Mouse (Mus musculus) limb, embryonic 14.5 days (tissue): ENCODE measurements around the gene Ppp4r3a. TPM values are rescaled to one million over a fixed set of nuclear protein-coding genes. Genes with fewer than 3 reads are reported as not detected.

ENCODE experiments used
- ATAC-seq: fragments of 200-750 bp; cut with Nextera tagmentation; 2 replicates; pipeline ENCODE4 v1.8.0; 2017; ENCODE audit warnings: low read depth, moderate number of reproducible peaks, moderate TSS enrichment; ENCODE audit not compliant: low FRiP score
- DNase-seq: peaks from one replicate; pipeline ENCODE4 v3.0.0-alpha.2; 2015; ENCODE audit warnings: low spot score
- H3K27ac ChIP-seq: fragments of 300-500 bp; sonication (generic); replicated peaks from 2 replicates; pipeline ENCODE4 v1.5.1; 2014; ENCODE audit warnings: low read depth, mild to moderate bottlenecking, low read length, moderate library complexity, mixed read lengths
- H3K27me3 ChIP-seq: fragments of 300-500 bp; sonication (generic); 2 replicates; pipeline ENCODE4 v1.6.1; 2014; ENCODE audit warnings: low read length, mixed read lengths; ENCODE audit not compliant: control insufficient read depth, insufficient read depth
- H3K36me3 ChIP-seq: fragments of 300-500 bp; sonication (generic); 2 replicates; pipeline ENCODE4 v1.6.1; 2014; ENCODE audit warnings: mild to moderate bottlenecking, low read length, moderate library complexity, mixed read lengths; ENCODE audit not compliant: control insufficient read depth, insufficient read depth
- H3K4me1 ChIP-seq: fragments of 300-500 bp; sonication (generic); 2 replicates; pipeline ENCODE4 v1.6.1; 2014; ENCODE audit warnings: antibody characterized with exemption, low read length, mixed read lengths; ENCODE audit not compliant: control insufficient read depth, insufficient read depth
- H3K4me2 ChIP-seq: fragments of 300-500 bp; sonication (generic); replicated peaks from 2 replicates; pipeline ENCODE4 v1.6.1; 2014; ENCODE audit warnings: low read depth, mild to moderate bottlenecking, low read length, moderate library complexity; ENCODE audit not compliant: severe bottlenecking
- H3K4me3 ChIP-seq: fragments of 300-500 bp; sonication (generic); replicated peaks from 2 replicates; pipeline ENCODE4 v1.5.1; 2014; ENCODE audit warnings: low read length
- H3K9ac ChIP-seq: fragments of 300-500 bp; sonication (generic); 2 replicates; pipeline ENCODE4 v1.6.1; 2014; ENCODE audit warnings: mild to moderate bottlenecking, low read depth, low read length, moderate library complexity; ENCODE audit not compliant: severe bottlenecking
- H3K9me3 ChIP-seq: fragments of 300-500 bp; sonication (generic); 2 replicates; pipeline ENCODE4 v1.6.1; 2016; ENCODE audit warnings: low read length; ENCODE audit not compliant: control insufficient read depth
- POLR2A ChIP-seq: fragments of 200-500 bp; IDR thresholded peaks from 2 replicates; pipeline ENCODE4 v1.8.0; 2012; ENCODE audit warnings: inconsistent platforms, mild to moderate bottlenecking, moderate library complexity, borderline replicate concordance; ENCODE audit not compliant: insufficient read depth, insufficient read length; ENCODE audit errors: extremely low read depth
- WGBS: fragments of 180-500 bp; shearing (Covaris S2); extraction: QIAGEN DNeasy Blood & Tissue Kit; methylation state at CpG from one replicate; pipeline ENCODE4 v1.1.7; 2014; 5-methylcytosine and 5-hydroxymethylcytosine counted together
- polyA plus RNA-seq, 2 experiments: library from polyadenylated mRNA; depleted of rRNA in 1 of 2; stranded (reverse) in 1 of 2; unstranded in 1 of 2; fragments of >200 nt; fragmentation: Nextera tagmentation in 1 of 2; extraction: Ambion mirVana in 1 of 2; gene quantifications; 2 replicates each; pipeline versions ENCODE4 v1.2.1 to v1.2.3; 2012 to 2014

The Ppp4r3a gene
- polyA plus RNA-seq, 2 experiments = 40.3 to 44.9 TPM

DNA sequence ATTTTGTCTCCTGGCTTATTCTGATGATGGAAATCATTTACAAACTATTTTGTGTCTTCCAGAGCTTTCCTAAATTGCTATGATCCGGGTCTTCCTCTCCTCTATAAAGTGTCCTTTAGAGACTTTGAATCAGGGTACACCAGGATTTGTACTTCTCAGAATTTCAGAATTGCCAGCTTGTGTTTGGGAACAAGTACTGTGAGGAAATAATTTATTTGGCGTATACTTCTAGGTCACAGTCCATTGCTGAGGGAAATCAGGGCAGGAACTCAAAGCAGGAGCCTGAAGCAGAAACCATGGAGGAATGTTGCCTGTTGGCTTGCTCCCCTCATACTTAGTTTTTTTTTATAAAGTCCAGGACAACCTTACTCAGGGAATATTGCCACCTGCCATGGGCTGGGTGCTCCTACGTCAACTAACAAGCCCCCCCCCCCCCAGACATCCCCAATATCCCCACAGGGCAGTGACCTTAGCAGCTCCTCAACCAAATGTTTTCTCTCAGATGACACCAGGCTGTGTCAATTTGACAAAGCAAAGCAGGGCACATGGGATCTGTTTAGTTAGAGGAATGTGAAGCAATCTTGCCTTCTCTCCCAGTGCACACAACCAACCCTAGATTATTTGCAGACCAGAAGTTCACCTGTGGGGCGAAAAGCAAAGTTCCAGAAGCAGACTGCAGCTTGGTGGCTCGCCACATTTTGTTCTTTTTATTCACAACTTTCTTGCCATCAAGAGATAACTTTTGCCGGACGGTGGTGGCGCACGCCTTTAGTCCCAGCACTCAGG is 1.6 kb upstream of the Ppp4r3a start:
- Histone ChIP-seq H3K9me3 (no peaks in the 10 kb centered on the region), H3K4me3 (no peak overlapping the region), H3K36me3 (no peaks in the 10 kb centered on the region), H3K4me2 (peak overlapping the region; percentile 48; the same call in 1 of the 2 replicates), H3K4me1 (peaks cover 12% of the 10 kb centered on the region; the same call in 1 of the 2 replicates), H3K27me3 (no peaks in the 10 kb centered on the region), H3K9ac (no peak overlapping the region), H3K27ac (0 out of 2 replicates have a peak overlapping the region, but pooled peaks have one; percentile 97)
- TF ChIP-seq POLR2A = no peak
- 89% methylated on average over 9 of the region's 9 CpGs for WGBS
- ATAC-seq = no peak
- no peak for DNase-seq

DNA sequence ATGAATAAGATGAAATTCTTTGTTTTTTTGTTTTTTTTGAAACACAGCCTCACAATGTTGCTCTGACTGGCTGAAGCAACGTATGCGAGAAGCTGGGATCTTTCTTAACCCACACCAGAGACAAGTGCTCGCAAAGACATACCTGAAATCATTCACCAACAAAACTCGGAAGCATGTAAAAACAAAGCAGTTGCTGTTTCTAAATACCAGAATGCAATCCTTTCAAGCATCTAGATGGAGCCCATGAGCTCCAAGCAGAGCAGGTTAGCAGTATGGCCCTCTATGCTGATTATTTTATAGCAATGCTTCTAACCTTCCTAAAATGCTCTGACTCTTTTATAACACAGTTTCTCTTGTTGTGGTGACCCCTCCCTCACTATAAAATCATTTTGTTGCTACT is 735 bp upstream of the Ppp4r3a start:
- H3K4me2 ChIP-seq = peak overlapping the region; percentile 48
- H3K27ac ChIP-seq = peak overlapping the region; percentile 97
- 9% methylated on average over 4 of the region's 4 CpGs for WGBS
- peak overlapping the region; percentile 99 for H3K4me3 ChIP-seq
- H3K9me3 ChIP-seq = no peaks in the 10 kb centered on the region
- H3K27me3 ChIP-seq = no peaks in the 10 kb centered on the region
- peaks cover 12% of the 10 kb centered on the region; the same call in 1 of the 2 replicates for H3K4me1 ChIP-seq
- no peak for ATAC-seq
- no peak for DNase-seq
- no peaks in the 10 kb centered on the region for H3K36me3 ChIP-seq
- peak overlapping the region; percentile 98 for H3K9ac ChIP-seq
- TF ChIP-seq POLR2A = no peak

DNA sequence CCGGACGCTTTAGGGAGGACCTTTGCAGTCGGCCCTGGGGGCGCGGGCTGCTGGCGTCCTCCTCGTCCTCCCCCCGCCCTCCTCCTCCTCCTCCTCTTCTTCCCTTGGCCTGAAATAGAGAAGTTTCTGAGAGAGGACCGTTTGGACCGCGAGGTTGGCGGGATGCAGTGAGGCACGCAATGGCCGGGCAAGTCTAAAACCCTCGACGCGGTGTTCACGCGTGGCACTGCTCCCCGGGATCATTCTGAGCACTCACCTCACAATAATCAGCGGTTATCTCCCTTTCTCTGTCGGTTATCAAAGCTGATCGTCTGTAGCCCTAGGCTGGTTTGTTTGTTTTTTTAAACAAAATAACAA is 315 bp upstream of the Ppp4r3a start:
- TF ChIP-seq POLR2A = no peak
- no peaks in the 10 kb centered on the region for H3K36me3 ChIP-seq
- no peak for DNase-seq
- no peaks in the 10 kb centered on the region for H3K27me3 ChIP-seq
- H3K27ac ChIP-seq = peak overlapping the region; percentile 97
- H3K4me3 ChIP-seq = peak overlapping the region; percentile 99
- peak overlapping the region; percentile 48 for H3K4me2 ChIP-seq
- H3K4me1 ChIP-seq = peaks cover 12% of the 10 kb centered on the region; the same call in 1 of the 2 replicates
- peak overlapping the region; percentile 98 for H3K9ac ChIP-seq
- WGBS = under 1% methylated on average over 23 of the region's 23 CpGs
- peak; percentile 57 for ATAC-seq
- no peaks in the 10 kb centered on the region for H3K9me3 ChIP-seq

DNA sequence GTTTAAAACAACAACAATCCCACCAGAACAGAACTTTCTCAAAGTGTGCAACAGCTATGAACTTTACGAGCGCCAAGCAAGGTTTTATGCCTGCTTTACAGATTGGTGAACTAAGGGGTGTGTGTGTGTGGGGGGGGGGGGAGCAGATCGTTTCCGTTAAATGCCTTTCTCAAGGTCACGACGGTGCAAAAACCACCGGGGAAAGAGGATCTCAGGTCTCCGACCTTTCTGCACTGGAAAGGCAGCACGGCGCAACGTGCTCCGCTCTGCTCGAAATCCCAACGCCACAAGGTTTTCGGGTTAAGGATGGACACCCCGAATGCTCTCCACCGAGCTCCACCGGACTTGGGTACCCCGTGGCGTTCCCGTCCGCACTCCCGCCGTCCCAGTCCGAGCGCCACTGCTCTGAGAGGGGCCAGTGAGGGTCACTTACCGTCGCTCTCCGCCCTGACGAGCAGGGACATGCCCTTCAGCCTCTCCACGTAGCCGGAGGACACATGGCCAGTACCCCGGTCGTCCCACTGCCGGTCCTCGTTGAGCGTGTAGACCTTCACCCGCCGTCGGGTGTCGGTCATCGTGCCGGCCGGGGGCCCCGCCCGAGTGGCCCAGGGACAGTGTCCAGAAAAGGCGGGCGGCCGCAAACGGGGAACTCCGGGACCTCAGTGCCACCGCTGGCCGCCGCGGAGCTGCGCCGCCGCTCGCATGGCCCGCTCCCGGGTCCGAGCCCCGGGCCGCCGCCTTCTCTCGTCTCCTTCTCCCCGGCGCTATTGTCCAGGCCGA is 1.0 kb downstream of the Ppp4r3a start:
- Histone ChIP-seq H3K27me3 (no peaks in the 10 kb centered on the region), H3K4me2 (peak overlapping the region; percentile 48), H3K27ac (peak overlapping the region; percentile 97), H3K4me3 (peak overlapping the region; percentile 99), H3K4me1 (peaks cover 12% of the 10 kb centered on the region; the same call in 1 of the 2 replicates), H3K36me3 (no peaks in the 10 kb centered on the region), H3K9ac (peak overlapping the region; percentile 98), H3K9me3 (no peaks in the 10 kb centered on the region)
- no peak for DNase-seq
- 0 out of 2 replicates have a peak, but pooled peaks have one; percentile 0 for ATAC-seq
- no peak for TF ChIP-seq POLR2A
- WGBS = under 1% methylated on average over 45 of the region's 69 CpGs

DNA sequence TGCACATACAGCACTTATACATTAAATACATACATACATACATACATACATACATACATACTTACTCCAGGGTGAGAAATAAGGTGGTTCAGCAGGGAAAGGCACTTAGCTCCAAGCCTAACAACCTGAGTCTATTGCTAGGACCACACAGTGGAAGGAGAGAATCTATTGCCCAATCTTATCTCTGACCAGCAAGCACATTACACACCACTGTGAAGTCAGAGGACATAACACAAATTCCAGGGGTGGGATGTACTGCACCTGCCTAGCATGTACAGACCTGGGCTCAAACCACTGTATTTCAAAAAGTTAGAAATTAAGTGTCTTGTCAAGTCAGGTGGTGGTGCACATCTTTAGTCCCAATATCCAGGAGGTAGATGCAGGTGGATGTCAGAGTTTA is 5.5 kb downstream of the Ppp4r3a start:
- Histone ChIP-seq H3K9ac (no peak overlapping the region), H3K4me1 (peaks cover 6% of the 10 kb centered on the region; the same call in 1 of the 2 replicates), H3K27me3 (no peaks in the 10 kb centered on the region), H3K36me3 (0 out of 2 replicates have a peak, but pooled peaks cover 4% of the 10 kb centered on the region), H3K9me3 (no peaks in the 10 kb centered on the region), H3K4me2 (no peak overlapping the region), H3K4me3 (no peak overlapping the region), H3K27ac (no peak overlapping the region)
- ATAC-seq (no peak), DNase-seq (no peak)
- TF ChIP-seq POLR2A = no peak
